Mouse (Mus musculus): Measurements from ENCODE around the gene Ablim1. TPM values are rescaled to one million over a fixed set of nuclear protein-coding genes. Genes with fewer than 3 reads are reported as not detected.
A peak's percentile ranks its signal among the peaks of the same experiment; 100 is the strongest.

The Ablim1 gene
- polyA plus RNA-seq, 1 experiment from 2014 or later: 38.5 TPM

GRCm38 (mm10) chr19:57239176-57239784 is 75.4 kb downstream of the Ablim1 start:
- Histone ChIP-seq H3K9me3 (no peaks in the 10 kb centered on the region), H3K9ac (no peak overlapping the region), H3K4me1 (peaks cover 53% of the 10 kb centered on the region), H3K36me3 (no peaks in the 10 kb centered on the region), H3K27ac (replicated peaks) (peak overlapping the region; percentile 24; the same call in 1 of the 2 replicates), H3K4me3 (no peak overlapping the region), H3K4me2 (peak overlapping the region; percentile 27; the same call in 1 of the 2 replicates), H3K27me3 (replicated peaks) (no peaks in the 10 kb centered on the region)
- no peak for ATAC-seq (ENCODE audit: extremely low read depth, insufficient number of reproducible peaks, low FRiP score, low TSS enrichment)
- WGBS: 59% methylated on average over 11 of the region's 11 CpGs

GRCm38 (mm10) chr19:57238461-57238860 is 76.3 kb downstream of the Ablim1 start:
- H3K9ac ChIP-seq: no peak overlapping the region
- H3K27me3 ChIP-seq (replicated peaks): no peaks in the 10 kb centered on the region
- H3K27ac ChIP-seq (replicated peaks): 0 out of 2 replicates have a peak overlapping the region, but pooled peaks have one; percentile 6
- no peak overlapping the region for H3K4me3 ChIP-seq
- peaks cover 45% of the 10 kb centered on the region for H3K4me1 ChIP-seq
- no peaks in the 10 kb centered on the region for H3K9me3 ChIP-seq
- no peak for ATAC-seq (ENCODE audit: extremely low read depth, insufficient number of reproducible peaks, low FRiP score, low TSS enrichment)
- 73% methylated on average over 7 of the region's 7 CpGs for WGBS
- H3K4me2 ChIP-seq: no peak overlapping the region
- H3K36me3 ChIP-seq: no peaks in the 10 kb centered on the region

GRCm38 (mm10) chr19:57237534-57237933 is 77.2 kb downstream of the Ablim1 start:
- H3K9ac ChIP-seq: no peak overlapping the region
- no peaks in the 10 kb centered on the region for H3K36me3 ChIP-seq
- H3K27me3 ChIP-seq (replicated peaks): no peaks in the 10 kb centered on the region
- ATAC-seq (ENCODE audit: extremely low read depth, insufficient number of reproducible peaks, low FRiP score, low TSS enrichment): no peak
- H3K27ac ChIP-seq (replicated peaks): no peak overlapping the region
- 72% methylated on average over 6 of the region's 6 CpGs for WGBS
- H3K4me3 ChIP-seq: no peak overlapping the region
- no peaks in the 10 kb centered on the region for H3K9me3 ChIP-seq
- H3K4me1 ChIP-seq: peaks cover 40% of the 10 kb centered on the region
- no peak overlapping the region for H3K4me2 ChIP-seq

- Histone ChIP-seq H3K4me2 (no peak overlapping the region), H3K36me3 (no peaks in the 10 kb centered on the region), H3K4me3 (no peak overlapping the region), H3K9me3 (no peaks in the 10 kb centered on the region), H3K4me1 (peaks cover 33% of the 10 kb centered on the region), H3K9ac (no peak overlapping the region), H3K27me3 (replicated peaks) (no peaks in the 10 kb centered on the region), H3K27ac (replicated peaks) (no peak overlapping the region)
- ATAC-seq (ENCODE audit: extremely low read depth, insufficient number of reproducible peaks, low FRiP score, low TSS enrichment): no peak
- 71% methylated on average over 15 of the region's 15 CpGs for WGBS
Observed at GRCm38 (mm10) chr19:57236647-57237046, 78.1 kb downstream of the Ablim1 start.

GRCm38 (mm10) chr19:57235931-57236330 is 78.8 kb downstream of the Ablim1 start:
- Histone ChIP-seq H3K4me2 (no peak overlapping the region), H3K27me3 (replicated peaks) (no peaks in the 10 kb centered on the region), H3K27ac (replicated peaks) (no peak overlapping the region), H3K9me3 (no peaks in the 10 kb centered on the region), H3K36me3 (no peaks in the 10 kb centered on the region), H3K4me3 (no peak overlapping the region), H3K4me1 (peaks cover 30% of the 10 kb centered on the region), H3K9ac (no peak overlapping the region)
- ATAC-seq (ENCODE audit: extremely low read depth, insufficient number of reproducible peaks, low FRiP score, low TSS enrichment): no peak
- 81% methylated on average over 2 of the region's 2 CpGs for WGBS

GRCm38 (mm10) chr19:57230996-57231395 is 83.7 kb downstream of the Ablim1 start:
- ATAC-seq (ENCODE audit: extremely low read depth, insufficient number of reproducible peaks, low FRiP score, low TSS enrichment): no peak
- Histone ChIP-seq H3K4me2 (no peak overlapping the region), H3K36me3 (no peaks in the 10 kb centered on the region), H3K27me3 (replicated peaks) (no peaks in the 10 kb centered on the region), H3K9me3 (no peaks in the 10 kb centered on the region), H3K4me3 (no peak overlapping the region), H3K27ac (replicated peaks) (no peak overlapping the region), H3K9ac (no peak overlapping the region), H3K4me1 (peaks cover 2% of the 10 kb centered on the region; the same call in 1 of the 2 replicates)
- 59% methylated on average over 4 of the region's 4 CpGs for WGBS

GRCm38 (mm10) chr19:57229161-57229560 is 85.6 kb downstream of the Ablim1 start:
- no peak overlapping the region for H3K4me2 ChIP-seq
- no peak overlapping the region for H3K4me3 ChIP-seq
- H3K27ac ChIP-seq (replicated peaks): no peak overlapping the region
- 91% methylated on average over 3 of the region's 3 CpGs for WGBS
- ATAC-seq (ENCODE audit: extremely low read depth, insufficient number of reproducible peaks, low FRiP score, low TSS enrichment): no peak
- H3K36me3 ChIP-seq: no peaks in the 10 kb centered on the region
- no peaks in the 10 kb centered on the region for H3K9me3 ChIP-seq
- no peaks in the 10 kb centered on the region for H3K27me3 ChIP-seq (replicated peaks)
- no peak overlapping the region for H3K9ac ChIP-seq
- no peaks in the 10 kb centered on the region for H3K4me1 ChIP-seq

GRCm38 (mm10) chr19:57228576-57228975 is 86.1 kb downstream of the Ablim1 start:
- no peak for ATAC-seq (ENCODE audit: extremely low read depth, insufficient number of reproducible peaks, low FRiP score, low TSS enrichment)
- WGBS: 75% methylated on average over 4 of the region's 4 CpGs
- Histone ChIP-seq H3K4me3 (no peak overlapping the region), H3K27ac (replicated peaks) (no peak overlapping the region), H3K9ac (no peak overlapping the region), H3K4me2 (no peak overlapping the region), H3K27me3 (replicated peaks) (no peaks in the 10 kb centered on the region), H3K9me3 (no peaks in the 10 kb centered on the region), H3K36me3 (no peaks in the 10 kb centered on the region), H3K4me1 (peaks cover 3% of the 10 kb centered on the region)

GRCm38 (mm10) chr19:57224390-57224789 is 90.3 kb downstream of the Ablim1 start:
- Histone ChIP-seq H3K4me3 (no peak overlapping the region), H3K4me2 (no peak overlapping the region), H3K27me3 (replicated peaks) (no peaks in the 10 kb centered on the region), H3K27ac (replicated peaks) (no peak overlapping the region), H3K9ac (no peak overlapping the region), H3K9me3 (no peaks in the 10 kb centered on the region), H3K4me1 (peaks cover 19% of the 10 kb centered on the region), H3K36me3 (no peaks in the 10 kb centered on the region)
- WGBS: 83% methylated on average over 5 of the region's 5 CpGs
- ATAC-seq (ENCODE audit: extremely low read depth, insufficient number of reproducible peaks, low FRiP score, low TSS enrichment): no peak

- no peak for ATAC-seq (ENCODE audit: extremely low read depth, insufficient number of reproducible peaks, low FRiP score, low TSS enrichment)
- Histone ChIP-seq H3K4me3 (no peak overlapping the region), H3K9me3 (no peaks in the 10 kb centered on the region), H3K27me3 (replicated peaks) (no peaks in the 10 kb centered on the region), H3K27ac (replicated peaks) (no peak overlapping the region), H3K4me1 (peaks cover 23% of the 10 kb centered on the region), H3K36me3 (no peaks in the 10 kb centered on the region), H3K9ac (no peak overlapping the region), H3K4me2 (no peak overlapping the region)
- 54% methylated on average over 3 of the region's 3 CpGs for WGBS
Observed at GRCm38 (mm10) chr19:57223686-57224085, 91.0 kb downstream of the Ablim1 start.

GRCm38 (mm10) chr19:57222657-57223056 is 92.1 kb downstream of the Ablim1 start:
- no peak overlapping the region for H3K4me2 ChIP-seq
- H3K36me3 ChIP-seq: no peaks in the 10 kb centered on the region
- ATAC-seq (ENCODE audit: extremely low read depth, insufficient number of reproducible peaks, low FRiP score, low TSS enrichment): no peak
- H3K27ac ChIP-seq (replicated peaks): no peak overlapping the region
- H3K4me1 ChIP-seq: peaks cover 25% of the 10 kb centered on the region
- no peak overlapping the region for H3K4me3 ChIP-seq
- H3K27me3 ChIP-seq (replicated peaks): no peaks in the 10 kb centered on the region
- no peaks in the 10 kb centered on the region for H3K9me3 ChIP-seq
- 87% methylated on average over 6 of the region's 6 CpGs for WGBS
- no peak overlapping the region for H3K9ac ChIP-seq

GRCm38 (mm10) chr19:57221684-57222235 is 93.0 kb downstream of the Ablim1 start:
- H3K4me3 ChIP-seq: no peak overlapping the region
- H3K4me2 ChIP-seq: no peak overlapping the region
- no peak overlapping the region for H3K27ac ChIP-seq (replicated peaks)
- no peaks in the 10 kb centered on the region for H3K27me3 ChIP-seq (replicated peaks)
- ATAC-seq (ENCODE audit: extremely low read depth, insufficient number of reproducible peaks, low FRiP score, low TSS enrichment): no peak
- WGBS: 51% methylated on average over 7 of the region's 7 CpGs
- H3K36me3 ChIP-seq: no peaks in the 10 kb centered on the region
- H3K9me3 ChIP-seq: no peaks in the 10 kb centered on the region
- H3K9ac ChIP-seq: 0 out of 2 replicates have a peak overlapping the region, but pooled peaks have one; percentile 3
- peaks cover 25% of the 10 kb centered on the region for H3K4me1 ChIP-seq

Measured in heart, embryonic 13.5 days (tissue).